Mouse (Mus musculus) layer of hippocampus, adult 8-10 months (tissue): ENCODE results near the gene Kncn. TPM values are rescaled to one million over a fixed set of nuclear protein-coding genes. Genes with fewer than 3 reads are reported as not detected.

Source experiments
- DNase-seq, 2 experiments: peaks; one replicate each; pipeline ENCODE4 v3.0.0; 2022; ENCODE audit warnings: low spot score in 2 of 2
- total RNA-seq, 4 experiments: library from RNA; stranded (reverse); gene quantifications; 2 replicates each; pipeline ENCODE4 v1.2.4; 2022

Gene Kncn
- under 1 TPM in 3 of 4 experiments, not detected in 1; 0.39 to 0.53 (median 0.41) TPM for total RNA-seq

DNA sequence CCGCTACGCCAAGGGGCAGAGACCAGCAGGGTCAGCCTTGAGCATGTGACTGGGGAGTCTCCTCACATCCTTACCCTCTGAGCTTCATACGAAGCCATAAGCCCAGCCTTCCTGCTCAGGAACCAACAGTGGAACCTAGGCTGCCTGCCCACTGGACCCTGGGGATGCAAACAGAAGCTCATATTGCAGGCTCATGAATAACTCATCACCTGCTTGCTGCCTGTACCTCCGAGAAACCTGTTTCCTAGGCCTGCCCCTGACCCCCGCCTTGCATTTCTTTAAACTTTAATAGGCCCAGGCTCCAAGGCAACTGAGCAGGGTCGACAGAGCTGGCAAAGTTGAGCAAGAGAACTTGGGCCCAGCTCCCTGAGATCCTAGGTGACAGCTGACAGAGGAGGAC is at the start of gene Kncn:
TSS of gene Kncn (plus strand) at position 379 of the 400 bp plus-strand sequence.
- no peak for DNase-seq

GRCm38 (mm10) chr4:115835576-115835975 is 48.6 kb upstream of the Kncn start:
- DNase-seq = no peak

GRCm38 (mm10) chr4:115838196-115838595 is 46.0 kb upstream of the Kncn start:
- no peak for DNase-seq

DNA sequence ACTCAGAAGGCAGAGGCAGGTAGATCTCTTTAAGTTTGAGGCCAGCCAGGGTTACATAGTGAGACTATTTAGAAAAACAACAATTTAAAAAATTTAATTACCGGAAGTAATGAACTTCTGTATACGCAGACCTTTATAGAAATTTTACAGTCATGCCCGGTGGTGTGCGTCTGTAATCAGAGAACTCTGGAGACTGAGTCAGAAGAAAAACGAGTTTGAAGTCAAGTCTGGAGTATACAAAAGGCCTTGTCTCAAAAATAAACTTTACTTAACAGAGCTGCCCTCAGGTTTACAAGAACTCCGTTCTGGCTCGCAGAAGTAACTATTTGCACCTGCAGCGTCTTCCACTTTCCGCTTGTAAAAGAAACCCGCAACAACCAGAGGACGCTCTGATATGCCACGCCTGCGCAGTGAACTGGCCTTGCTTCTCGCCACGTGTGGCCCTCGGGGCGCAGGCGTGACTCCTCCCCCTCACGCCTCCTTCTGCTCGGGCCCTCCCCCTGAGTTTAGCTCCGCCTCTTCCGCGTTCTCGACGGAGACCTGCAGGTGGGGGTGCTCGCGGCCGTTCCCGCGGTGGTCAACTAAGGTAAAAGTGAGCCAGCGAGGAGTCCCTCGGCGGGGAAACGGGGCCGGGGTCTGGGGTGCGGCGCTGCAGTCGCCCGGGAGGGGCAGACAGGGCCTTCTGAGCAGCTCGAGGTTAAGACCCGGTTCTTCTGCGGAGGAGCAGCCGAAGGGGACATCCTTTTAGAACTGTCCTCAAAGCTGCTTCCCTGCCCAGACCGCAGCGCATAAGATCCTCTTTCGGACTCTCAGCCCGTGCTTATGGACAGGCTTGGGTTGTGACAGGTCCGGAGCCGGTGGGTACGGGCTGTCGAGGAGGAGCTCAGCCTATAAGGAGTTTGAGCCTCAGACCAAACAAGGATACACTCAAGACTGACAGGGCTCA is 45.2 kb upstream of the Kncn start, which contains the start of gene Mknk1:
TSS of gene Mknk1 (plus strand) at position 503 of the 946 bp plus-strand sequence.
- DNase-seq = peak; percentile 86 to 90

GRCm38 (mm10) chr4:115839956-115840355 is 44.2 kb upstream of the Kncn start:
- no peak for DNase-seq

GRCm38 (mm10) chr4:115840842-115841241 is 43.4 kb upstream of the Kncn start:
- DNase-seq = no peak

DNA sequence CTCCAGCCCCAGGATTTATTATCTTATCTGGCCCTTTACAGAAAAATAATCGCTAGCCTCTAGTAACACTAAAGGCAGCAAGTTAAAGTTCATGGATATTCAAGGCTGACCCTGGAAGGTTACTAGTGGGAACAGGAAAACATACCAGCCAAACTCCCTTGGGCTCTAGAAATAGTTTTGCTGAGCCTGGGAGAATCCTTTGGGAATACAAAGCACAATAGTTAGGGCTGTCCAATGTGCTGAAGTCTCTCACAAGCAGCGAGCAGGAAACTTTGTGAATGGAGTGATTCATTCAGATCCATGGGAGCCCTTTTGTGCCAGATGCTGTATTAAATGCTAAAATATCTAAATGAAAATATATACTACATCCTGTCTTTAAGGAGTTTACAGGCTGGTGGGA is 37.5 kb upstream of the Kncn start:
- no peak for DNase-seq

- peak in 1 of 2 experiments; percentile 28 for DNase-seq
These were observed 36.8 kb upstream of the Kncn start for GRCm38 (mm10) chr4:115847377-115847776.

DNA sequence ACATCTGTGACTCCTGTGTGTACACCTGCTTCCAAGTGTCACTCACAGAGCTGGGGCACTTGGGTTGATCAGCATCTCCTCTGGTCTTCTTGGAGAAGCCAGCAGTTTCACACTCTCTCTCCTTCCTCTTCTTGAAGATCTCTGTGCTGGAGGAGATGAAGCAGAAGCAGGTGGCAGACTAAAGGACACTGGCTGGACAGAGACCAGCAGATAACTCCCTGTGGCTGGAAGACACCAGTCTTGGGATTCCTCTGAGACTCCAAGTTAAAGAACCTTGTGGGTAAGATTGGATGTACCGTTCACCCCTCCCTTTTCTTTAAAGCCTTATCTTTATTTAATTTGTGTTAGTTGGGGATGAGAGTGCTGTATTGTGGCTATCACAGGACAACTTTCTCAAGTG is 36.1 kb upstream of the Kncn start:
- no peak for DNase-seq

DNA sequence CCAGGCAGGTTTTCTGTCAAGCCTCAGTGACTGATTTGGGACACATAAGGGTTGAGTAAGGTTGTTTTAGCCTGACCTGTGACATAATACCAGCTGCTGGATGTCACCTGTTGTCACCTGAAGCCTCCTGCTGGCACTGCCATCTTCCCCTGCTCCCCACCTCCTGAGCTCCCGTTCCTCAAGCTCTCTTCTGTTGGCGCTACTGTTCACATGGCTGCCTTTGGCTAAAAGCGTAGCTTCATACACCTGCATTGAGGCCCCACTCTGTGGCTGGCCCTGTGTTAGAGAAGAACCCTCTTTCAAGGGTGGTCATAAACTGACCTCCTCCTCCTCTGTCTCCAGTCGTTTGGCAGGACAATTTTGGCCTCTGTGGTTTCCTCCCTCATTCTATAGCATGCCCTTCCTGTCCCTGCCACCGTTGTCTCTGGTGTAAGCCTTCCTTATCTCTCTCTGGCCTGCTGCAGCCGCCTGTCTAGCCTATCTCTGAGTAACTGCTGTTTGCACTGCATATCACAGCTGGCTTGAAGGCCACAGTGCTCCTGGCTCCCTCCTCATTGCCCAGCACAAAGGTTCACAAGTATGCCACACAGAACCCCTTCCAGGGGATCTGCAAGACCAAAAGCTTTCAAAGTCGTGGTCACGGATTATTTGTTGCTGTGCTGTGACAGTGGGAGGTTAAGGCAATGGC is 35.1 kb upstream of the Kncn start:
- DNase-seq = no peak

GRCm38 (mm10) chr4:115850111-115850510 is 34.1 kb upstream of the Kncn start:
- no peak for DNase-seq

DNA sequence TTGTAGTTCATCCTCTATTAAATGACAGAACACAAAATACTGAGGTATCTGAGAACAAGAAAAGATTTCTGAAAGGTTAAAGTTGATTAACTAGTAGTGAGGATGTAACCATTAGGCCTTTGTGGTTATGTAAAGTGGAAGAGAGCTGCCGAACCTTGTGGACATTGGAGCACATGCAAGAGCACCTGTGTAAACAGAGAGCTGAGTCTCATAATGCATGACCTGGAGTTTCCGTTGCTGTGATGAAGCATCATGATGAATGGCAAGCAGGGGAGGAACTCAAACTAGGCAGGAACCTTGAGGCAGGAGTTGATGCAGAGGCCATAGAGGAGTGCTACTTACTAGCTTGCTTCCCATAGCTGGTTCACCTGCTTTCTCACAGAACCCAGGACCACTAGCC is 33.6 kb upstream of the Kncn start:
- no peak for DNase-seq

GRCm38 (mm10) chr4:115851569-115851968 is 32.6 kb upstream of the Kncn start:
- DNase-seq = no peak

DNA sequence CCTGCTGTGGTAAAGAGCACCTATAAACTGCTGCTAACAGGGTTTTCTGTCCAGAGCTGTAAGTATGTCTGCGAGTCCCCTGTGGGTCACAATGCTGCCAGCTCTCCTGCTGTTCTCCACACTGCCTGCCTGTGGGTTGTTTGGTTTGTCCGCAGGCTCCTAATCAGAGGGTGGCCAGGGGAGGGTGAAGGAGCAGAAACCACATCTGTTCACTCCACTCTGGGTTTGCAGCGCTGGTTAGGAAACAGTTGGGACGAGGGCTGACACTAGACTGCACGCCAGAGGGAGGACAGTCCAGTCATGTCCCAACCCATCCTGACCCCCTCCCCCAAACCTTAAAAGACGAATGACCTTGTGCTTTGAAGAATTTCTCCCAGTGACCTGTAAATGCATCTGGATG is 29.1 kb upstream of the Kncn start:
- DNase-seq = no peak

DNA sequence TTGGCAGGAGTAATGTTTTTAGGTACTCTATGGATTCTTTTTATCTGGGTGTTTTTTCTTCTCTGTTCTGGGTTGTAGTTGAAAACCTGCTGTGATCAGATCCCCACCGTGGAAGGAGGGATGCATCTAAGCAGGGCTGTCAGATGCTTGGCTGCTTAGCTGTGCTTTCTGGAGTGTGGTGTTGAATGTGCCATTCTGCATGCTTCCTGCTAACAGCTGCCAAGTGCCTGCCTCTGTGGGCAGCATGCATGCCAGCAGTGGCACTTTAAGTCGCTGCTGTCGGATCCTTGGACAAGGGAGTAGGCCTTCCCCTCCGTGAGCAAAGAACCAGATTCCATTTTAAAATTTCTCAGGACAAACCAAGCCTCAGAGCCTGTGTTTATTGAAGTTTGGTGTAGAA is 28.6 kb upstream of the Kncn start:
- no peak for DNase-seq

DNA sequence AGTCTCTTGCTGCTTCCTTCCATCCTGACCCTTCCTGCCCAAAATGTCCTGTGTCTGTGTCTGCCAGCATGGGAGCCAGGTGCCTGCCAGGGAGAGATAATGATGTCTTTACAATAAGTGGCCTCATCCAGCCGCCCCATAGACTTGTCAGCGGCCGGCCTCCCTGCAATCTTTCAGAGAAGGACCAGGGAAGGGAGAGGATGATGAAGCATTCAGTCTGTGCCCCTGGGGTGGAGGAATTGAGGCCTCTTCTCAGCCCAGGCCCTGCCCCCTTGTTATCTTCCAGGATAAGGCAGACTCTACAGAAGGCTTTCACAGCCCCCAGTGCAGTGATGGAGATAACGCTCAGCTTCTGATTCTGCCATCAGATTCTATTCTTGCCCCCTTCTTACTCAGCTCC is 27.9 kb upstream of the Kncn start:
- DNase-seq = no peak

GRCm38 (mm10) chr4:115857293-115857883 is 26.8 kb upstream of the Kncn start:
- DNase-seq = no peak

GRCm38 (mm10) chr4:115863352-115863751 is 20.8 kb upstream of the Kncn start:
- DNase-seq = no peak

DNA sequence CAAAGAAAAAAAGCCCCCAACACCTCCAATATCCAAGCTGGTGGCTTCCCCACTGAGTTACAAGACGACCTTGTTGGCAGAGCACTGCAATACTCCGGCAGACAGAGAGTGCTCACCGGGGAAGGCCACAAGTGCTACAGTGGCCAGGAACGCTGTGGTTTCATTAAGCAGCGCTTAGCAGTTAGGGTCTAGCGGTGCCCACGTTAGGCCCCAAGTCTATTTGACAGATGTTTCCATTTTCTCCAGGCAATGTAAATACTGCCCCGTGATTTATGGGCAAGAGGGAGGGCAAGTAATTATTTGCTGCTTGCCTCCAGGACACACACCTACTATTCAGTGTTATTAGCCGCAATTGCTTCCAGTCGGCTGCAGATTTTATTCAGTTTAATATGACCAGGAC is 20.3 kb upstream of the Kncn start:
- no peak for DNase-seq

DNA sequence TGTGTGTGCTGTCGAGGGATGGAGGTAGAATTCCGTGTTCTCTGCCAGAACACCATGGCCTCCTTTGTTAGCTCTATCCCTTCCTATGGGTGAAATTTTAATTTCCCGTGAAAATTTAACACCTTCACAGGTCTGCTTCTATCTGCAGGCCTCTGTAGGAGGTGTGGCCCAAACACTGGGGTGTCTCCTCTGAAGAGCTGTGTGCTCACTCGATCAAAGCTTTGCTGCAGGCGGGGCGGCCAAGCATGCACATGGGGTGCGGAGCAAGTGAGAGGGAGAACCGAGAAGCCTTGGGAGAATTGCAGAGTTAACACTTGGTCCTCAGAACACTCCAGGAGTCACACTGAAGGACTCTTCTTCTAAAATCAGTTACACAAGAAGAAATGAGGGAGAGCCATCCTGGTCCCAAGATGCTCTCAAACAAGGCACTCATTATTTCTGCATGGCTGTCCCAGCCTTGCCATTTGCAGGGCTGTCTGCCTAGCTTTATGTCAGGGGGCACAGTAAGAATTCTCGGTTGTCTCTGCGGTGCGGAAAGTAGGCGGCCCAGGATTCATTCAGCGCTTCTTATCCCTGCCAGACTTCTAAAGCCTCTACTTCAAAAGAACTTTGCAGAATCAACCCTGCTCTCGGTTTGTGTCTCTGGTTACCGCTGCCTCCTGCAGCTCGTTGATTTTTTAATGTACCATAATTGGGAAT is 14.5 kb upstream of the Kncn start:
- DNase-seq = no peak

DNA sequence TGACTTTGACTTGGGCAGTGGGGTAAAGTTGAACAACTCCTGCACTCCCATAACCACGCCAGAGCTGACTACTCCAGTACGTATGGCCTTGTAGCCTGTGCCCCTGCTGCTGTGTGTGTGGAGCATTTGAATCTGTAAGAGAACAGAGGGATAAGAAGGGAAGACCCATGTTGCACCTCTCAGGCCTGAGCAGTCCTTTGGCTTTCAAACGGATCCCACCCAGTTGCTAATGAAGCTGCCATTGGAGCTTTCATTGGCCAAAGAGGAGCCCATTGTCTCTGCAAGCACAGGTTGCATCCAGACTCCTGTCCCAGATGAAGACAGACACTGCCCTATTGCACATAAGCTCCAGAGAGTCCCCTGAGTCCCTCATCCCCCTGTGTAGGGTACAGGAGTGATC is 11.0 kb upstream of the Kncn start:
- DNase-seq = no peak
